21 mouse cellular contexts compared by ENCODE assay signal in the genomic region with DNA sequence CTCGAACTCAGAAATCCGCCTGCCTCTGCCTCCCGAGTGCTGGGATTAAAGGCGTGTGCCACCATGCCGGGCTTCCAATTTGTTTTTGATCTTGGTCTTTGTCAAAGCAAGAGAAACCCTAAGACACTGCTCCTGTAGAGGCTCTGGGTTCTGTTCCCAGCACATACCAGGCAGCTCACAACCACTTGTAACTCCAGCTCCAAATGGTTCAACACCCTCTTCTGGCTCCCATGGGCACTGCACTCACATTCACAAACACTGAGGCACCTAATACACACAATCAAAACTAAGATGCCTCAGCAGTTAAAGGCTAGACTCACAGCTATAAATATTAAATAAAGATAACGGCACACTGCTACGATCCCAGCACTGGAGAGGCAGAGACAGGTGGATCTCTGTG. TPM values are rescaled to one million over a fixed set of nuclear protein-coding genes. Genes with fewer than 3 reads are reported as not detected.
"Had no signal": no experiment of that assay in that cellular context is flagged by ENCODE, and none has a peak within 500 bp of the region (broad histone marks: within the 10 kb centered on the region; RNA-seq: fewer than 3 reads in every experiment).

No protein-coding gene starts in this region.

- H3K36me3 ChIP-seq: heart, embryonic 10.5 days; heart, embryonic 12.5 days; hindbrain, embryonic 10.5 days; hindbrain, embryonic 12.5 days; intestine, embryonic 15.5 days; limb, embryonic 10.5 days; limb, embryonic 12.5 days; liver, embryonic 13.5 days had no signal

- H3K9me3 ChIP-seq: heart, embryonic 10.5 days; heart, embryonic 12.5 days; hindbrain, embryonic 10.5 days; hindbrain, embryonic 12.5 days; intestine, embryonic 15.5 days; limb, embryonic 10.5 days; liver, embryonic 13.5 days had no signal

- H3K27ac ChIP-seq: heart, embryonic 10.5 days; hindbrain, embryonic 10.5 days; hindbrain, embryonic 12.5 days; hindbrain, embryonic 14.5 days; intestine, embryonic 15.5 days; limb, embryonic 10.5 days; limb, embryonic 12.5 days; liver, embryonic 13.5 days had no signal

- H3K27me3 ChIP-seq: heart, embryonic 12.5 days; intestine, embryonic 15.5 days; limb, embryonic 12.5 days; liver, embryonic 13.5 days had no signal

- H3K4me3 ChIP-seq: heart, embryonic 10.5 days; heart, embryonic 12.5 days; hindbrain, embryonic 10.5 days; hindbrain, embryonic 12.5 days; intestine, embryonic 15.5 days; limb, embryonic 10.5 days; limb, embryonic 12.5 days; liver, embryonic 13.5 days had no signal

- H3K9ac ChIP-seq: heart, embryonic 12.5 days; hindbrain, embryonic 12.5 days; hindbrain, embryonic 14.5 days; intestine, embryonic 15.5 days; limb, embryonic 12.5 days; liver, embryonic 13.5 days had no signal

- DNase-seq: gastrocnemius, postnatal 14 days; gastrocnemius, postnatal 36 days; heart, postnatal 10 days; heart, postnatal 4 days; kidney, adult 18-20 months; kidney, adult 8-10 months; kidney, postnatal 14 days; kidney, postnatal 36 days; layer of hippocampus, adult 9-11 months; layer of hippocampus, postnatal 36 days; liver; liver, embryonic 13.5 days had no signal

RNA-seq across cellular contexts. Expression of gene Calml4, which starts 36.1 kb away (rescaled TPM):
- total RNA-seq: left cerebral cortex, adult 18-20 months had no signal
